Mouse (Mus musculus) neural tube, embryonic 10.5 days (tissue): Measurements from ENCODE around the gene Ncor2.

Experiments used
- DNase-seq: peaks from one replicate; pipeline ENCODE4 v3.0.0-alpha.2; 2017; ENCODE audit warnings: low spot score; ENCODE audit errors: extremely low spot score

The Ncor2 gene

GRCm38 (mm10) chr5:125039377-125040027 lies 139.5 kb downstream of the Ncor2 start:
- DNase-seq: no peak

GRCm38 (mm10) chr5:125036483-125036882 lies 142.5 kb downstream of the Ncor2 start:
- no peak for DNase-seq

- no peak for DNase-seq
These were observed 150.1 kb downstream of the Ncor2 start for GRCm38 (mm10) chr5:125028911-125029310.

- DNase-seq: no peak
These were observed 150.6 kb downstream of the Ncor2 start for GRCm38 (mm10) chr5:125028371-125028770.

GRCm38 (mm10) chr5:125024002-125024401 lies 155.0 kb downstream of the Ncor2 start:
- DNase-seq: no peak

- DNase-seq: no peak
These were observed 157.7 kb downstream of the Ncor2 start for GRCm38 (mm10) chr5:125021298-125021697.

- no peak for DNase-seq
These were observed 159.9 kb downstream of the Ncor2 start for GRCm38 (mm10) chr5:125019099-125019498.

- no peak for DNase-seq
These were observed 161.7 kb downstream of the Ncor2 start for GRCm38 (mm10) chr5:125017332-125017731.

GRCm38 (mm10) chr5:125016421-125017242 lies 162.4 kb downstream of the Ncor2 start:
- DNase-seq: no peak

GRCm38 (mm10) chr5:125015576-125015975 lies 163.4 kb downstream of the Ncor2 start:
- no peak for DNase-seq

GRCm38 (mm10) chr5:125015066-125015465 lies 164.0 kb downstream of the Ncor2 start:
- DNase-seq: no peak

GRCm38 (mm10) chr5:125014497-125014896 lies 164.5 kb downstream of the Ncor2 start:
- peak; percentile 79 for DNase-seq

- DNase-seq: no peak
These were observed 167.4 kb downstream of the Ncor2 start for GRCm38 (mm10) chr5:125011628-125012027.

- no peak for DNase-seq
These were observed 167.9 kb downstream of the Ncor2 start for GRCm38 (mm10) chr5:125011166-125011565.

GRCm38 (mm10) chr5:125006896-125007295 lies 172.1 kb downstream of the Ncor2 start:
- no peak for DNase-seq

- no peak for DNase-seq
These were observed 173.0 kb downstream of the Ncor2 start for GRCm38 (mm10) chr5:125005871-125006652.

GRCm38 (mm10) chr5:125003873-125004255 lies 175.2 kb downstream of the Ncor2 start:
- DNase-seq: no peak

GRCm38 (mm10) chr5:125002969-125003872 lies 175.8 kb downstream of the Ncor2 start, which contains the start of gene Rflna:
Gene Rflna, plus strand, starts transcription at chr5:125003221.
- DNase-seq: peak; percentile 76

- no peak for DNase-seq
These were observed 178.2 kb downstream of the Ncor2 start for GRCm38 (mm10) chr5:125000756-125001250.

- no peak for DNase-seq
These were observed 181.1 kb downstream of the Ncor2 start for GRCm38 (mm10) chr5:124997913-124998312.

- DNase-seq: no peak
These were observed 182.2 kb downstream of the Ncor2 start for GRCm38 (mm10) chr5:124996816-124997215.
